Mouse (Mus musculus) limb, embryonic 10.5 days (tissue): ENCODE measurements around the gene Tjp3. TPM values are rescaled to one million over a fixed set of nuclear protein-coding genes. Genes with fewer than 3 reads are reported as not detected.

Experiments used
- DNase-seq: peaks from one replicate; pipeline ENCODE4 v3.0.0-alpha.2; 2017; ENCODE audit warnings: low spot score
- H3K27ac ChIP-seq: fragments of 300-500 bp; sonication (generic); 2 replicates; pipeline ENCODE4 v1.5.1; 2016; ENCODE audit warnings: mild to moderate bottlenecking
- H3K27me3 ChIP-seq: fragments of 300-500 bp; sonication (generic); 2 replicates; pipeline ENCODE4 v1.6.1; 2016; ENCODE audit warnings: low read depth, mild to moderate bottlenecking; ENCODE audit not compliant: poor library complexity, severe bottlenecking
- H3K36me3 ChIP-seq: fragments of 300-500 bp; sonication (generic); 2 replicates; pipeline ENCODE4 v1.6.1; 2016; ENCODE audit warnings: mild to moderate bottlenecking, moderate library complexity
- H3K4me1 ChIP-seq: fragments of 300-500 bp; sonication (generic); 2 replicates; pipeline ENCODE4 v1.6.1; 2016
- H3K4me3 ChIP-seq: fragments of 300-500 bp; sonication (generic); 2 replicates; pipeline ENCODE4 v1.5.1; 2016; ENCODE audit warnings: mild to moderate bottlenecking, moderate library complexity
- H3K9me3 ChIP-seq: fragments of 300-500 bp; sonication (generic); replicated peaks from 2 replicates; pipeline ENCODE4 v1.6.1; 2016; ENCODE audit warnings: mild to moderate bottlenecking
- WGBS: fragments of 180-500 bp; shearing (Covaris S2); methylation state at CpG from one replicate; pipeline ENCODE4 v1.1.7; 2016; 5-methylcytosine and 5-hydroxymethylcytosine counted together
- polyA plus RNA-seq: library from polyadenylated mRNA; unstranded; fragments of >200 nt; fragmentation: Nextera tagmentation; extraction: Ambion mirVana; gene quantifications from 2 replicates; pipeline ENCODE4 v1.2.1, GENCODE M21; 2016

Gene Tjp3
- polyA plus RNA-seq, 1 experiment from 2014 or later: 4.7 TPM

DNA sequence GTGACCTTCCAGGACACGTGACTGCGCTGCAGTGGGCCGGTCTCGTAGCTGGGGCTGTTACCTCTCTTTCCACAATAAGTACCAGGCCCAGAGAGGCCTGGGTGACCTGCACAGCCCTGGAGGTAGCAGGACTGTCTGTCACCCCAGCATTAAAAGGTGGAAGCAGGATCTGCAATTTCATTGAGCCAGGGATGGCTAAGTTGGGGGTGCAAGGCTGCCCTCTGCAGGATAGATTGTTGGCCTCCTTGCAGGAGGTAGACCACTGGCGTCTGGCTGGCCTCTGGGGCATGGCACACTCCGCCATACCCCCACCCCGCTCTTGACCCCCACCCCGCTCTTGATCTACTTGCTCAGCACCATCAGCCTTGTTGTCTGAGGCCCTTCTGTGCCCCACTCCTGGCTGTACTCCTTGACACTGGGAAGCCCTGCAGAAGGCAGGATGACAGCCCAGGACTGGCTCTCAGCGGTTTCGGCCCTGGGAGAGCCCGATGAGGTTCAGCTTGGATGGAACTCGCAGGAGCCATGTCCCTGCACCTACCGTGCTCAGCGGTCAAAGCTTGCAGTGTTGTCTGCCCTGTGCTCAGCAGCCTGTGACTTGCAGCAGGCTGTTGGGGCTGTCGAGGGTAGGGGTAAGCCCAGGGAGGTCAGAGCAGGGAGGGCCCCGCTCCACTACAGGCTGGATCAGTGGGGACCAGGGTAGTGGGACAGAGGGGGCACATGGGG, 25.1 kb upstream of the Tjp3 start:
- Histone ChIP-seq H3K4me3 (peak overlapping the region; percentile 33), H3K9me3 (no peaks in the 10 kb centered on the region), H3K36me3 (peaks cover 74% of the 10 kb centered on the region), H3K27ac (peak overlapping the region; percentile 70; the same call in 1 of the 2 replicates), H3K4me1 (peaks cover 45% of the 10 kb centered on the region), H3K27me3 (no peaks in the 10 kb centered on the region)
- no peak for DNase-seq
- WGBS: 52% methylated on average over 16 of the region's 16 CpGs

GRCm38 (mm10) chr10:81315587-81315986, 24.2 kb upstream of the Tjp3 start:
- Histone ChIP-seq H3K4me1 (peaks cover 44% of the 10 kb centered on the region), H3K4me3 (no peak overlapping the region), H3K27ac (0 out of 2 replicates have a peak overlapping the region, but pooled peaks have one; percentile 70), H3K27me3 (no peaks in the 10 kb centered on the region), H3K36me3 (peaks cover 84% of the 10 kb centered on the region), H3K9me3 (no peaks in the 10 kb centered on the region)
- WGBS: 96% methylated on average over 16 of the region's 16 CpGs
- no peak for DNase-seq

GRCm38 (mm10) chr10:81314201-81314600, 22.8 kb upstream of the Tjp3 start:
- DNase-seq: no peak
- Histone ChIP-seq H3K36me3 (peaks cover 97% of the 10 kb centered on the region), H3K4me3 (no peak overlapping the region), H3K27ac (no peak overlapping the region), H3K9me3 (no peaks in the 10 kb centered on the region), H3K27me3 (no peaks in the 10 kb centered on the region), H3K4me1 (peaks cover 36% of the 10 kb centered on the region)
- 83% methylated on average over 7 of the region's 7 CpGs for WGBS

DNA sequence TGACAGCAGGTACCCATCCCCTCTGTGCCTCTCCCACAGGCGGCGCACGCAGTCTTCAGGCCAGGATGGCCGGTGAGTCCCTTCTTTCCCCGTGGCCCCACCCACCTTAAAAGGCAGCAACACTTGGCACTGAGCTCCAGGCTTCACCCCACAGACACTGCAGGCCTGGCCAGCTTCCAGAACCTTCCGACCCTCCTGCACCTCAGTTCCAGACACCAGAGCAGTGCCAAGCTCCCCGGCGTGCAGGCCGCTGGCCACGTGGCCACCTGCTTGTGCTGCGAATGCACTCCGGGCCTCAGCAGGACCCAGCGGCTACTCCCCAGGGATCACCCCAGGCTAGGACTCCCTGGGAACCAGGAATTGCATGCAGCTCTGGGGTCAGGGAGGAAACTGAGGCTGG, 22.2 kb upstream of the Tjp3 start:
- no peak overlapping the region for H3K27ac ChIP-seq
- no peak overlapping the region for H3K4me3 ChIP-seq
- peaks cover 99% of the 10 kb centered on the region for H3K36me3 ChIP-seq
- peaks cover 30% of the 10 kb centered on the region for H3K4me1 ChIP-seq
- no peaks in the 10 kb centered on the region for H3K9me3 ChIP-seq
- WGBS: 96% methylated on average over 13 of the region's 13 CpGs
- H3K27me3 ChIP-seq: no peaks in the 10 kb centered on the region
- DNase-seq: no peak

DNA sequence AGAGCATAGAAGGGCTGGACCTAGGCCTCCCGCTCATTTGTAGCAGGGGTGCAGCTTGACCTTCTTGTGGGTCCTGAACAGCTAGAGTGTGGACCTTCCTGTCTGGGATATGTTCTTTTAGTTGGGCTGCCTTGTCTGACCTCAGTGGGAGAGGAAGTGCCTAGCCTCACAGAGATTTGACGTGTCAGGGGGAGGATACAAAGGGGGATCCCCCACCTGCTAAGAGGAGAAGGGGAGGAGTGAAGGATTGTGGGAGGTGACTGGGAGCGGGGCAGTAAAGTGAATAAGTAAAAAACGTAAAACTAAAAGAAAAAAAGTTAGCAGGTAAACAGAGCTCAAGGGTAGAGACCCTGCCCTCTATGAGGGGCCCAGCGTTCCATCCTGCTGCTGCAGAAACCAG, 18.2 kb upstream of the Tjp3 start:
- Histone ChIP-seq H3K27ac (no peak overlapping the region), H3K4me3 (no peak overlapping the region), H3K36me3 (peaks cover 100% of the 10 kb centered on the region), H3K4me1 (peaks cover 6% of the 10 kb centered on the region), H3K9me3 (no peaks in the 10 kb centered on the region), H3K27me3 (no peaks in the 10 kb centered on the region)
- DNase-seq: no peak
- 85% methylated on average over 5 of the region's 5 CpGs for WGBS

DNA sequence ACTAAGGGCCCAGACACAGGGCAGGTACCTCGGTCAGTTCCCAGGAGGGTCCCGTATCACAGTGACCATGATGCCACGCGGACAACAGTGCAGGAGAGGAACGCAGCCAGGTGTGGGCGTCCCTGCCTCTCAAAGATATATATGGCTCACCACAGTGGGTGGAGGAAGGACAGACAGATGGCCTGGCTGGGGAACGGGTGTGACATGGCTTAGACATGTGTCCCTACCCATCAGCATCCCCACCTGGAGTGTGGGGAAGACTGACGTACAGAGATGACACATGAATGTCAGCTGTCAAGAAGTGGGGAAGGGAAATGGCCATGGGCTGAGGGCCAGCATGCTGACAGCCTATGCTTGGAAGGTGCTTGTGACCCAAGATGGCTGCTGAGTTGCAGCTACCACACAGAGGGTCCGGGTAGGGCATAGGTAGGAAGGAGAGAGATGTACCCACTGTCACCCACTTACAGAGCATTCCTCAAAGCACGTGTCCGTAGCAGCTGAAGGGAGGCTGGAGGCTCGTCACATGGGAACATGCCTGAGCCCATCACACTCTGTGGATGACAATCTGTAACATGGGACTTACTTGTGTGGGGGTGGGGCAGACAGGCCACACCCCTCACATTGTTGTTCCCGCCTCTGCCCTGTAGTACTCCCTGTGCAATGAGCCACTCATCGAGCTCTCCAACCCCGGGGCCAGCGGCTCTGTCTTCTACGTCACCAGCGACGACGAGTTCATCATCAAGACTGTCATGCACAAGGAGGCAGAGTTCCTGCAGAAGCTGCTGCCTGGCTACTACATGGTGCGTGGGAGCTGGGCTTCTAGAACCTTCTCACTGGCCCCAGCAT, 15.7 kb upstream of the Tjp3 start:
- Histone ChIP-seq H3K4me3 (no peak overlapping the region), H3K27ac (no peak overlapping the region), H3K4me1 (peaks cover 29% of the 10 kb centered on the region), H3K36me3 (peaks cover 83% of the 10 kb centered on the region), H3K27me3 (no peaks in the 10 kb centered on the region), H3K9me3 (no peaks in the 10 kb centered on the region)
- no peak for DNase-seq
- 95% methylated on average over 21 of the region's 21 CpGs for WGBS

GRCm38 (mm10) chr10:81306173-81306668, 14.8 kb upstream of the Tjp3 start:
- H3K4me3 ChIP-seq: no peak overlapping the region
- no peaks in the 10 kb centered on the region for H3K9me3 ChIP-seq
- H3K4me1 ChIP-seq: peaks cover 33% of the 10 kb centered on the region
- peaks cover 81% of the 10 kb centered on the region for H3K36me3 ChIP-seq
- no peak for DNase-seq
- H3K27me3 ChIP-seq: no peaks in the 10 kb centered on the region
- 96% methylated on average over 12 of the region's 12 CpGs for WGBS
- no peak overlapping the region for H3K27ac ChIP-seq

GRCm38 (mm10) chr10:81305663-81306062, 14.3 kb upstream of the Tjp3 start:
- peaks cover 77% of the 10 kb centered on the region for H3K36me3 ChIP-seq
- peaks cover 38% of the 10 kb centered on the region for H3K4me1 ChIP-seq
- H3K27me3 ChIP-seq: no peaks in the 10 kb centered on the region
- no peaks in the 10 kb centered on the region for H3K9me3 ChIP-seq
- H3K4me3 ChIP-seq: no peak overlapping the region
- no peak overlapping the region for H3K27ac ChIP-seq
- no peak for DNase-seq
- 96% methylated on average over 14 of the region's 14 CpGs for WGBS

- Histone ChIP-seq H3K27me3 (no peaks in the 10 kb centered on the region), H3K4me3 (no peak overlapping the region), H3K36me3 (peaks cover 67% of the 10 kb centered on the region), H3K9me3 (no peaks in the 10 kb centered on the region), H3K27ac (no peak overlapping the region), H3K4me1 (peaks cover 47% of the 10 kb centered on the region)
- 25% methylated on average over 9 of the region's 9 CpGs for WGBS
- DNase-seq: peak; percentile 66
These were observed 13.3 kb upstream of the Tjp3 start for GRCm38 (mm10) chr10:81304597-81305238.

GRCm38 (mm10) chr10:81303761-81304160, 12.4 kb upstream of the Tjp3 start:
- WGBS: 84% methylated on average over 7 of the region's 7 CpGs
- peaks cover 59% of the 10 kb centered on the region for H3K36me3 ChIP-seq
- no peaks in the 10 kb centered on the region for H3K27me3 ChIP-seq
- H3K9me3 ChIP-seq: no peaks in the 10 kb centered on the region
- no peak overlapping the region for H3K27ac ChIP-seq
- DNase-seq: no peak
- H3K4me3 ChIP-seq: no peak overlapping the region
- peaks cover 57% of the 10 kb centered on the region for H3K4me1 ChIP-seq

- Histone ChIP-seq H3K36me3 (peaks cover 59% of the 10 kb centered on the region), H3K9me3 (no peaks in the 10 kb centered on the region), H3K4me1 (peaks cover 60% of the 10 kb centered on the region), H3K4me3 (peak overlapping the region; percentile 16), H3K27me3 (no peaks in the 10 kb centered on the region), H3K27ac (peak overlapping the region; percentile 42; the same call in 1 of the 2 replicates)
- 74% methylated on average over 10 of the region's 10 CpGs for WGBS
- DNase-seq: no peak
These were observed 11.9 kb upstream of the Tjp3 start for GRCm38 (mm10) chr10:81303258-81303657.

- DNase-seq: no peak
- H3K9me3 ChIP-seq: no peaks in the 10 kb centered on the region
- peak overlapping the region; percentile 16 for H3K4me3 ChIP-seq
- H3K36me3 ChIP-seq: peaks cover 58% of the 10 kb centered on the region
- WGBS: 82% methylated on average over 14 of the region's 14 CpGs
- peak overlapping the region; percentile 42; the same call in 1 of the 2 replicates for H3K27ac ChIP-seq
- H3K27me3 ChIP-seq: no peaks in the 10 kb centered on the region
- H3K4me1 ChIP-seq: peaks cover 65% of the 10 kb centered on the region
These were observed 11.4 kb upstream of the Tjp3 start for GRCm38 (mm10) chr10:81302781-81303218.
